Mouse (Mus musculus): Measurements from ENCODE around the gene Olfr568. TPM values are rescaled to one million over a fixed set of nuclear protein-coding genes. Genes with fewer than 3 reads are reported as not detected.

Olfr568 gene
- polyA plus RNA-seq (2017; shearing (Covaris generic)): not detected

GRCm38 (mm10) chr7:102876822-102877221 lies at the start of gene Olfr568:
Olfr568 (plus strand) TSS chr7:102877122.

GRCm38 (mm10) chr7:102858665-102859064 lies 18.3 kb upstream of the Olfr568 start, which contains the start of gene Olfr566:
Olfr566 (minus strand) TSS chr7:102858765.

GRCm38 (mm10) chr7:102890782-102891181 lies 13.9 kb downstream of the Olfr568 start, which contains the start of gene Olfr569:
Olfr569 (minus strand) TSS chr7:102890882.

GRCm38 (mm10) chr7:102917032-102917875 lies 40.3 kb downstream of the Olfr568 start, which contains the start of gene Olfr571:
Olfr571 (minus strand) TSS chr7:102917536.

GRCm38 (mm10) chr7:102924109-102924508 lies 47.2 kb downstream of the Olfr568 start, which contains the start of gene Olfr572:
Olfr572 (plus strand) TSS chr7:102924409.

Other genes with a start within 250 kb of the Olfr568 start
- gene Olfr554, start 238.7 kb upstream of the Olfr568 start, polyA plus RNA-seq (2017; shearing (Covaris generic)): not detected
- not detected for gene Olfr555, start 218.3 kb upstream of the Olfr568 start, polyA plus RNA-seq (2017; shearing (Covaris generic))
- 0.10 TPM for gene Olfr556, start 212.2 kb upstream of the Olfr568 start, polyA plus RNA-seq (2017; shearing (Covaris generic))
- 14.5 TPM for gene Trim68, start 189.8 kb upstream of the Olfr568 start, polyA plus RNA-seq (2017; shearing (Covaris generic))
- gene Olfr557, start 181.2 kb upstream of the Olfr568 start, polyA plus RNA-seq (2017; shearing (Covaris generic)): not detected
- not detected for gene Olfr558, start 174.9 kb upstream of the Olfr568 start, polyA plus RNA-seq (2017; shearing (Covaris generic))
- gene Olfr33, start 158.1 kb upstream of the Olfr568 start, polyA plus RNA-seq (2017; shearing (Covaris generic)): not detected
- not detected for gene Olfr559, start 149.6 kb upstream of the Olfr568 start, polyA plus RNA-seq (2017; shearing (Covaris generic))
- gene Olfr560, start 117.8 kb upstream of the Olfr568 start, polyA plus RNA-seq (2017; shearing (Covaris generic)): not detected
- not detected for gene Olfr78, start 117.7 kb upstream of the Olfr568 start, polyA plus RNA-seq (2017; shearing (Covaris generic))
- not detected for gene Olfr561, start 105.9 kb upstream of the Olfr568 start, polyA plus RNA-seq (2017; shearing (Covaris generic))
- gene Olfr564, start 73.6 kb upstream of the Olfr568 start, polyA plus RNA-seq (2017; shearing (Covaris generic)): not detected
- gene Olfr566, start 18.4 kb upstream of the Olfr568 start, polyA plus RNA-seq (2017; shearing (Covaris generic)): not detected
- not detected for gene Olfr569, start 13.8 kb downstream of the Olfr568 start, polyA plus RNA-seq (2017; shearing (Covaris generic))
- gene Olfr570, start 17.5 kb downstream of the Olfr568 start, polyA plus RNA-seq (2017; shearing (Covaris generic)): not detected
- not detected for gene Olfr571, start 40.4 kb downstream of the Olfr568 start, polyA plus RNA-seq (2017; shearing (Covaris generic))
- not detected for gene Olfr572, start 47.3 kb downstream of the Olfr568 start, polyA plus RNA-seq (2017; shearing (Covaris generic))
- not detected for gene Olfr573-ps1, start 65.5 kb downstream of the Olfr568 start, polyA plus RNA-seq (2017; shearing (Covaris generic))
- gene Olfr574, start 71.3 kb downstream of the Olfr568 start, polyA plus RNA-seq (2017; shearing (Covaris generic)): not detected
- not detected for gene Olfr575, start 81.7 kb downstream of the Olfr568 start, polyA plus RNA-seq (2017; shearing (Covaris generic))
- gene Olfr576, start 85.5 kb downstream of the Olfr568 start, polyA plus RNA-seq (2017; shearing (Covaris generic)): not detected
- not detected for gene Olfr577, start 98.8 kb downstream of the Olfr568 start, polyA plus RNA-seq (2017; shearing (Covaris generic))
- not detected for gene Olfr578, start 112.2 kb downstream of the Olfr568 start, polyA plus RNA-seq (2017; shearing (Covaris generic))
- gene Olfr582, start 160.9 kb downstream of the Olfr568 start, polyA plus RNA-seq (2017; shearing (Covaris generic)): not detected
- gene Olfr583, start 174.2 kb downstream of the Olfr568 start, polyA plus RNA-seq (2017; shearing (Covaris generic)): not detected
- not detected for gene Olfr584, start 204.8 kb downstream of the Olfr568 start, polyA plus RNA-seq (2017; shearing (Covaris generic))
- gene Olfr585, start 220.6 kb downstream of the Olfr568 start, polyA plus RNA-seq (2017; shearing (Covaris generic)): not detected
- gene Olfr586, start 248.5 kb downstream of the Olfr568 start, polyA plus RNA-seq (2017; shearing (Covaris generic)): not detected

Data from CD4-positive, CD25-positive, alpha-beta regulatory T cell, adult 9 weeks (primary cell).